Mouse (Mus musculus): ENCODE data around the gene Crebbp. TPM values are rescaled to one million over a fixed set of nuclear protein-coding genes. Genes with fewer than 3 reads are reported as not detected.

Crebbp gene
- polyA plus RNA-seq, 1 experiment from 2014 or later = 28.8 TPM

DNA sequence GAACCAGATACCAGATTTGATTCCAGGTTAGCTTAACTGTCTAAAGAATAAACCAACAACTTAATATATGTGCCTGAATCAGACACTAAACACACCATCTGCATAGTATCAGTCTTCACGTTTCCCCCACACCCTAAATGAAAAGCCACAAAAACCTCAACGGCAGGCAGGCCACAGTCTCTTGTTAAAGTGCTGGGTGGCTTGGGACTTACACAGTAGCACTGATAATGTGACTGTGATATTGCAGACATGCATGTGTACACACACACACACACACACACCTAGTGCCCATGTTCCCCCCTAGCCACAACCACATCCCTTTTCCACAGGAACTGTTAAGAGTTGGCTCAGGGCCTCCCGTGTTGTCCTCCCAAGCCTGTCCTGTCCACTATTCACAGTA, 139.0 kb downstream of the Crebbp start:
- H3K36me3 ChIP-seq (ENCODE audit: insufficient read depth, low read length) = no peaks in the 10 kb centered on the region
- 76% methylated on average over 3 of the region's 3 CpGs for WGBS
- ATAC-seq (replicated peaks; ENCODE audit: low FRiP score, low read depth) = no peak

GRCm38 (mm10) chr16:4074297-4074696, 139.5 kb downstream of the Crebbp start:
- no peak overlapping the region for H3K27ac ChIP-seq
- peak; percentile 56; the same call in 1 of the 2 replicates for TF ChIP-seq CTCF (IDR thresholded peaks at IDR 0.05; ENCODE audit: low read depth)
- H3K9me3 ChIP-seq (replicated peaks; ENCODE audit: low read length) = no peaks in the 10 kb centered on the region
- ATAC-seq (replicated peaks; ENCODE audit: low FRiP score, low read depth) (no peak), DNase-seq (ENCODE audit: low spot score) (peak; percentile 58)
- no peak overlapping the region for H3K4me3 ChIP-seq (replicated peaks; ENCODE audit: low read depth, low read length)
- H3K4me1 ChIP-seq (replicated peaks; ENCODE audit: insufficient read depth, low read length) = peaks cover 8% of the 10 kb centered on the region
- no peaks in the 10 kb centered on the region for H3K36me3 ChIP-seq (ENCODE audit: insufficient read depth, low read length)
- no peak overlapping the region for H3K9ac ChIP-seq (ENCODE audit: low read depth, low read length)
- 42% methylated on average over 6 of the region's 6 CpGs for WGBS
- no peaks in the 10 kb centered on the region for H3K27me3 ChIP-seq (ENCODE audit: insufficient read depth, low read length)
- H3K4me2 ChIP-seq (ENCODE audit: low read length) = no peak overlapping the region

More for the DNA sequence above, 139.0 kb downstream of the Crebbp start:
- Histone ChIP-seq H3K4me2 (ENCODE audit: low read length) (no peak overlapping the region), H3K4me3 (replicated peaks; ENCODE audit: low read depth, low read length) (no peak overlapping the region), H3K4me1 (replicated peaks; ENCODE audit: insufficient read depth, low read length) (peaks cover 8% of the 10 kb centered on the region), H3K9ac (ENCODE audit: low read depth, low read length) (no peak overlapping the region), H3K9me3 (replicated peaks; ENCODE audit: low read length) (no peaks in the 10 kb centered on the region), H3K27me3 (ENCODE audit: insufficient read depth, low read length) (no peaks in the 10 kb centered on the region), H3K27ac (no peak overlapping the region)
- TF ChIP-seq CTCF (IDR thresholded peaks at IDR 0.05; ENCODE audit: low read depth) = no peak
- no peak for DNase-seq (ENCODE audit: low spot score)

DNA sequence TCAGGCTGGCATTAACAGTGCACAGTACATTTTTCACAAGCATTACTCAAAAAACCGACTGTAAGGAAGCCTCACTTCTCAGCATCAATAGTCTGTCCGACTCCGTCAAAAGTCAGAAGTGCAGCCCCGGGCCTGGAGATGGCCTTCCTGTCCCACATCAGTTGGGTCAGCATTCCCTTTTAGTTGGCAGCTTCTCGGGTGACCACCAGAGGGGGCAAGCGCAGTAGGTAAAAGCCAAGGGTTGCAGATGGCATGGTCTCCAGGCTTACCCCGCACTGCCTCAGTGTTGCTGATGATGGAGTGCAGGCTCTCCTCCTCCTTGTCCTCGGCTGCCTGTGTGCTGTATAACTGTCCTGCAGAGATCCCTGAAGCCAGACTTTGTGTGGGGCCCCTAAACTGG, 145.2 kb downstream of the Crebbp start:
- ATAC-seq (replicated peaks; ENCODE audit: low FRiP score, low read depth) = no peak
- TF ChIP-seq CTCF (IDR thresholded peaks at IDR 0.05; ENCODE audit: low read depth) = peak; percentile 84
- Histone ChIP-seq H3K4me3 (replicated peaks; ENCODE audit: low read depth, low read length) (no peak overlapping the region), H3K27ac (no peak overlapping the region), H3K9me3 (replicated peaks; ENCODE audit: low read length) (no peaks in the 10 kb centered on the region), H3K9ac (ENCODE audit: low read depth, low read length) (no peak overlapping the region), H3K36me3 (ENCODE audit: insufficient read depth, low read length) (peaks cover 27% of the 10 kb centered on the region), H3K4me1 (replicated peaks; ENCODE audit: insufficient read depth, low read length) (no peaks in the 10 kb centered on the region), H3K27me3 (ENCODE audit: insufficient read depth, low read length) (no peaks in the 10 kb centered on the region), H3K4me2 (ENCODE audit: low read length) (no peak overlapping the region)
- WGBS = 55% methylated on average over 8 of the region's 8 CpGs
- DNase-seq (ENCODE audit: low spot score) = peak; percentile 69

GRCm38 (mm10) chr16:4064945-4065344, 148.9 kb downstream of the Crebbp start:
- Histone ChIP-seq H3K9me3 (replicated peaks; ENCODE audit: low read length) (no peaks in the 10 kb centered on the region), H3K36me3 (ENCODE audit: insufficient read depth, low read length) (peaks cover 54% of the 10 kb centered on the region), H3K27me3 (ENCODE audit: insufficient read depth, low read length) (no peaks in the 10 kb centered on the region), H3K4me2 (ENCODE audit: low read length) (no peak overlapping the region), H3K4me1 (replicated peaks; ENCODE audit: insufficient read depth, low read length) (no peaks in the 10 kb centered on the region), H3K4me3 (replicated peaks; ENCODE audit: low read depth, low read length) (no peak overlapping the region), H3K27ac (no peak overlapping the region), H3K9ac (ENCODE audit: low read depth, low read length) (no peak overlapping the region)
- TF ChIP-seq CTCF (IDR thresholded peaks at IDR 0.05; ENCODE audit: low read depth) = no peak
- ATAC-seq (replicated peaks; ENCODE audit: low FRiP score, low read depth) = no peak
- no peak for DNase-seq (ENCODE audit: low spot score)
- WGBS = 93% methylated on average over 4 of the region's 4 CpGs

- Histone ChIP-seq H3K36me3 (ENCODE audit: insufficient read depth, low read length) (peaks cover 63% of the 10 kb centered on the region), H3K27me3 (ENCODE audit: insufficient read depth, low read length) (no peaks in the 10 kb centered on the region), H3K9ac (ENCODE audit: low read depth, low read length) (no peak overlapping the region), H3K4me2 (ENCODE audit: low read length) (no peak overlapping the region), H3K4me1 (replicated peaks; ENCODE audit: insufficient read depth, low read length) (no peaks in the 10 kb centered on the region), H3K27ac (no peak overlapping the region), H3K4me3 (replicated peaks; ENCODE audit: low read depth, low read length) (no peak overlapping the region), H3K9me3 (replicated peaks; ENCODE audit: low read length) (no peaks in the 10 kb centered on the region)
- WGBS = 77% methylated on average over 3 of the region's 3 CpGs
- no peak for ATAC-seq (replicated peaks; ENCODE audit: low FRiP score, low read depth)
- no peak for TF ChIP-seq CTCF (IDR thresholded peaks at IDR 0.05; ENCODE audit: low read depth)
- DNase-seq (ENCODE audit: low spot score) = no peak
These were observed 160.0 kb downstream of the Crebbp start for GRCm38 (mm10) chr16:4053811-4054210.

- peaks cover 56% of the 10 kb centered on the region for H3K36me3 ChIP-seq (ENCODE audit: insufficient read depth, low read length)
- H3K9me3 ChIP-seq (replicated peaks; ENCODE audit: low read length) = no peaks in the 10 kb centered on the region
- TF ChIP-seq CTCF (IDR thresholded peaks at IDR 0.05; ENCODE audit: low read depth) = no peak
- no peaks in the 10 kb centered on the region for H3K4me1 ChIP-seq (replicated peaks; ENCODE audit: insufficient read depth, low read length)
- ATAC-seq (replicated peaks; ENCODE audit: low FRiP score, low read depth) (peak; percentile 68), DNase-seq (ENCODE audit: low spot score) (no peak)
- no peak overlapping the region for H3K27ac ChIP-seq
- H3K9ac ChIP-seq (ENCODE audit: low read depth, low read length) = no peak overlapping the region
- 88% methylated on average over 4 of the region's 4 CpGs for WGBS
- no peaks in the 10 kb centered on the region for H3K27me3 ChIP-seq (ENCODE audit: insufficient read depth, low read length)
- no peak overlapping the region for H3K4me3 ChIP-seq (replicated peaks; ENCODE audit: low read depth, low read length)
- no peak overlapping the region for H3K4me2 ChIP-seq (ENCODE audit: low read length)
These were observed 161.2 kb downstream of the Crebbp start for GRCm38 (mm10) chr16:4052601-4053000.

- ATAC-seq (replicated peaks; ENCODE audit: low FRiP score, low read depth) (0 out of 2 replicates have a peak, but pooled peaks have one; percentile 25), DNase-seq (ENCODE audit: low spot score) (no peak)
- no peak overlapping the region for H3K4me2 ChIP-seq (ENCODE audit: low read length)
- 85% methylated on average over 4 of the region's 4 CpGs for WGBS
- H3K36me3 ChIP-seq (ENCODE audit: insufficient read depth, low read length) = peaks cover 52% of the 10 kb centered on the region
- TF ChIP-seq CTCF (IDR thresholded peaks at IDR 0.05; ENCODE audit: low read depth) = peak; percentile 43; the same call in 1 of the 2 replicates
- no peaks in the 10 kb centered on the region for H3K9me3 ChIP-seq (replicated peaks; ENCODE audit: low read length)
- no peak overlapping the region for H3K9ac ChIP-seq (ENCODE audit: low read depth, low read length)
- H3K27me3 ChIP-seq (ENCODE audit: insufficient read depth, low read length) = no peaks in the 10 kb centered on the region
- H3K4me3 ChIP-seq (replicated peaks; ENCODE audit: low read depth, low read length) = no peak overlapping the region
- H3K4me1 ChIP-seq (replicated peaks; ENCODE audit: insufficient read depth, low read length) = no peaks in the 10 kb centered on the region
- no peak overlapping the region for H3K27ac ChIP-seq
These were observed 168.3 kb downstream of the Crebbp start for GRCm38 (mm10) chr16:4045524-4045923.
